Mouse (Mus musculus): ENCODE measurements around the gene Gle1. TPM values are rescaled to one million over a fixed set of nuclear protein-coding genes. Genes with fewer than 3 reads are reported as not detected.
"Not testable (repeated sequence)": the region's sequence is repeated elsewhere in the genome, so short reads cannot be mapped to it uniquely, and the experiment has no call there.

Gle1 gene
- polyA plus RNA-seq (2014; fragmentation: Nextera tagmentation; extraction: Ambion mirVana) = 53.5 and 53.7 TPM in 2 replicates

DNA sequence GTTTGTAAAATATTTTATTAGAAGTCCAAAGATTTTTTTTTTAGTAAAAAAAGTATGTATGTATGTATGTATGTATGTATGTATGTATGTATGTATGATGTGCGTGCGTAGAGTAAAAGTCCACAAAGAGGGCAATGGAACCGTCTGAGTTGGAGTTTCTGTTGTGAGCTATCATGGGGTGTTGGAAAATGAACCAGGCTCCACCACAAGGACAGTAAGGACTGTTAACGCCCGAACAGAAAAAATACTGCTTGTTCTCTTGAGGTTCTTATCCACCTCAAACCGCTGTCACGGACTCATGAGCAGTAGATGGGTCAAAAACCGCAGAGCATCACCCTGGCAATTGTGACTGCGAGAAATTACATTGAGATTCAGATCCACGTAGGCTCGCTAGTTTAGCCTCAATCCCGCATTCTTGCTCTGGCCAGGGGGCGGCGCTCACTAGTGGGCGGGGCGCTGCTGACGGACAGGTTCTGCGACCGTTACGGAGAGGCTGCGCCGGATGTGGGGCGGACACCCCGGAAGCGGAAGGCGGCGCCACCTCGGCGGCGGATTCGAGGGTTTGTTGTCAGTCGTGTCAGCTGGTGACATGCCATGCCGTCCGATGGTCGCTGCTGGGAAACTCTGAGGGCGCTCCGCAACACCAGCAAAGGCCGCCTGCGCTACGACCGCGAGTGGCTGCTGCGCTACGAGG lies at the start of gene Gle1:
TSS of gene Gle1 (plus strand) at position 521 of the 694 bp plus-strand sequence.
- 3% methylated on average over 44 of the region's 44 CpGs for WGBS
- H3K4me3 ChIP-seq (replicated peaks; ENCODE audit: low read length) = peak within 1 kb of the TSS; percentile 93

DNA sequence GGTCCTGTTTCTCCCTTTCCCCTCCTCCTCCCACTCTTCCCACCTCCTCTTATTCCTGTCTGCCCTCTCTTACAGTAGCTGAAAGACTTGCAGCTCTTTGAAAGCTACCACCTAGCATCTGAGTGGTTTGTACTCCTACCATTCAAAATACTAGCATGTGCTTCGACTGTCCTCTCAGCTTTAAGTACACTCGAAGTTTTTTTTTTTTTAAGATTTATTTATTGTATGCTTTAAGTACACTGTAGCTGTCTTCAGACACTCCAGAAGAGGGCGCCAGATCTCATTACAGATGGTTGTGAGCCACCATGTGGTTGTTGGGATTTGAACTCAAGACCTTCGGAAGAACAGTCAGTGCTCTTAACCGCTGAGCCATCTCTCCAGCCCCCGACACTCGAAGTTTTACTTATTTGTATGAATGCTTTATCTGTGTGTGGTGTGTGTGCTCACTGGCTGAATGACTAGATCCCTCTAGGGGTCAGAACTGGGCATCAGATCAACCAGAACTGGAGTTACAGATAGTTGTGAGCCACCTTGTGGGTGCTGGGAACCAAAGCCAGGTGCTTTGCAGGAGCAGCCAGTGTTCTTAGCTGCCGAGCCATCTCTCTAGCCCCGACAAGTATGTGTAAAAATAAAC lies 48.5 kb upstream of the Gle1 start:
- H3K4me1 ChIP-seq (replicated peaks; ENCODE audit: control insufficient read depth, insufficient read depth, low read length) = peaks cover 12% of the 10 kb centered on the region
- not testable (repeated sequence) for H3K4me2 ChIP-seq (replicated peaks); H3K9ac ChIP-seq; ATAC-seq (ENCODE audit: low FRiP score); H3K36me3 ChIP-seq (replicated peaks; ENCODE audit: control insufficient read depth, insufficient read depth); H3K9me3 ChIP-seq (ENCODE audit: control insufficient read depth, low read length); H3K27me3 ChIP-seq (ENCODE audit: control insufficient read depth, insufficient read depth, low read length); H3K4me3 ChIP-seq (replicated peaks; ENCODE audit: low read length); H3K27ac ChIP-seq; DNase-seq (ENCODE audit: low spot score)
- WGBS = 90% methylated on average over 9 of the region's 9 CpGs

More for the DNA sequence above, at the start of gene Gle1:
- H3K9ac ChIP-seq = peak within 1 kb of the TSS; percentile 72
- H3K27ac ChIP-seq = peak within 1 kb of the TSS; percentile 93
- DNase-seq (ENCODE audit: low spot score) (peak; percentile 98), ATAC-seq (ENCODE audit: low FRiP score) (peak; percentile 97)
- H3K4me1 ChIP-seq (replicated peaks; ENCODE audit: control insufficient read depth, insufficient read depth, low read length) = peaks cover 7% of the 10 kb centered on the region
- no peaks in the 10 kb centered on the region for H3K27me3 ChIP-seq (ENCODE audit: control insufficient read depth, insufficient read depth, low read length)
- H3K36me3 ChIP-seq (replicated peaks; ENCODE audit: control insufficient read depth, insufficient read depth) = peaks cover 53% of the 10 kb centered on the region
- H3K9me3 ChIP-seq (ENCODE audit: control insufficient read depth, low read length) = no peaks in the 10 kb centered on the region
- H3K4me2 ChIP-seq (replicated peaks) = peak within 1 kb of the TSS; percentile 80

- no peaks in the 10 kb centered on the region for H3K9me3 ChIP-seq (ENCODE audit: control insufficient read depth, low read length)
- WGBS = 1% methylated on average over 68 of the region's 70 CpGs
- ATAC-seq (ENCODE audit: low FRiP score) (peak; percentile 94), DNase-seq (ENCODE audit: low spot score) (peak; percentile 100)
- no peaks in the 10 kb centered on the region for H3K27me3 ChIP-seq (ENCODE audit: control insufficient read depth, insufficient read depth, low read length)
- peak within 1 kb of the TSS; percentile 89 for H3K9ac ChIP-seq
- peak within 1 kb of the TSS; percentile 95 for H3K4me3 ChIP-seq (replicated peaks; ENCODE audit: low read length)
- H3K36me3 ChIP-seq (replicated peaks; ENCODE audit: control insufficient read depth, insufficient read depth) = peaks cover 28% of the 10 kb centered on the region
- H3K4me1 ChIP-seq (replicated peaks; ENCODE audit: control insufficient read depth, insufficient read depth, low read length) = peaks cover 12% of the 10 kb centered on the region
- H3K27ac ChIP-seq = peak within 1 kb of the TSS; percentile 88
- peak within 1 kb of the TSS; percentile 95 for H3K4me2 ChIP-seq (replicated peaks)
Measured at GRCm38 (mm10) chr2:29889066-29889944, 45.9 kb upstream of the Gle1 start, which contains the start of gene Odf2. Gene Odf2 (plus strand): TSS chr2:29889221.

GRCm38 (mm10) chr2:29889991-29890833 lies 45.0 kb upstream of the Gle1 start:
- under 1% methylated on average over 32 of the region's 61 CpGs for WGBS
- Histone ChIP-seq H3K4me3 (replicated peaks; ENCODE audit: low read length) (peak overlapping the region; percentile 95), H3K9ac (peak overlapping the region; percentile 89), H3K4me2 (replicated peaks) (peak overlapping the region; percentile 95), H3K27ac (peak overlapping the region; percentile 88), H3K36me3 (replicated peaks; ENCODE audit: control insufficient read depth, insufficient read depth) (peaks cover 37% of the 10 kb centered on the region), H3K9me3 (ENCODE audit: control insufficient read depth, low read length) (no peaks in the 10 kb centered on the region), H3K27me3 (ENCODE audit: control insufficient read depth, insufficient read depth, low read length) (no peaks in the 10 kb centered on the region), H3K4me1 (replicated peaks; ENCODE audit: control insufficient read depth, insufficient read depth, low read length) (peaks cover 12% of the 10 kb centered on the region)
- DNase-seq (ENCODE audit: low spot score) (peak; percentile 70), ATAC-seq (ENCODE audit: low FRiP score) (peak; percentile 89)

DNA sequence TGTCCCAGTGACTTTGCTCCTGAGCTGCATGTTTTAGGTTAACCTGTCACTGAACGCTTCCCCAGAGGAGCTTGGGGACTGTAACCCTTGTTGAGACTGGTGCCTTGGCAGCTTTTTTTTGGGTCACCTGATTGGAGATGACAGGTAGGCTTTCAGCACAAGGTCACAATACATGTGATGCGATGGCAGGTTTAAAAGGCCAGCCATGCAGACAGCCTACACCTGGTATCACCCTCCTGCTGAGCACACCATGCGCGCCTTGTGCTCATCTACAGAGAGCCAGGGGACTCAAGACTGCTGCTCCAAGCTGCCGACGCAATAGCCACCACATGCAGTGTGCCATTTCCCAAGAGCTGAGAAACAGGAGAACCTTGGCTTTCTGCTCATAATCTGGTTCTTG lies 43.5 kb upstream of the Gle1 start:
- Histone ChIP-seq H3K27ac (no peak overlapping the region), H3K9me3 (ENCODE audit: control insufficient read depth, low read length) (no peaks in the 10 kb centered on the region), H3K9ac (no peak overlapping the region), H3K4me2 (replicated peaks) (no peak overlapping the region), H3K4me1 (replicated peaks; ENCODE audit: control insufficient read depth, insufficient read depth, low read length) (peaks cover 12% of the 10 kb centered on the region), H3K36me3 (replicated peaks; ENCODE audit: control insufficient read depth, insufficient read depth) (peaks cover 50% of the 10 kb centered on the region), H3K27me3 (ENCODE audit: control insufficient read depth, insufficient read depth, low read length) (no peaks in the 10 kb centered on the region), H3K4me3 (replicated peaks; ENCODE audit: low read length) (no peak overlapping the region)
- no peak for DNase-seq (ENCODE audit: low spot score)
- 94% methylated on average over 6 of the region's 6 CpGs for WGBS
- ATAC-seq (ENCODE audit: low FRiP score) = no peak

DNA sequence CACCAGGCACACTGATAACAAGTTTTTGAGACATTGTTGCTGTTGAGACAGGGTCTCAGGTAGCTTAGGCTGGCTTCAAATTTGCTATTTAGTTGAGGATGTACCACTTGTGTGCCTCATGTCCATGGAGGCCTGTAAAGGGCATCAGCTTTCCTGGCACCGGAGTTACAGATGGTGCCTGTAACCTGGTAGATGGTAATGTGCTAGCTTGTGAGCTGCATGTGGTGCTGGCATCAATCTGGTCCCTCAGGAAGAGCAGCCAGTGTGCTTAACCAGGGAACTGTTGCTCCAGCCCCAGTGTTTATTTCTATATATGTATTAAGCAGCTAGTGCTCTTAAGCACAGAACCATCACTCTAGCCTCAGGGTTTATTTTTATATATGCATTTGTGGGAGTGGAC lies 39.2 kb upstream of the Gle1 start:
- H3K4me2 ChIP-seq (replicated peaks) = no peak overlapping the region
- H3K4me1 ChIP-seq (replicated peaks; ENCODE audit: control insufficient read depth, insufficient read depth, low read length) = peaks cover 4% of the 10 kb centered on the region
- H3K4me3 ChIP-seq (replicated peaks; ENCODE audit: low read length) = no peak overlapping the region
- peaks cover 91% of the 10 kb centered on the region for H3K36me3 ChIP-seq (replicated peaks; ENCODE audit: control insufficient read depth, insufficient read depth)
- no peak overlapping the region for H3K27ac ChIP-seq
- no peaks in the 10 kb centered on the region for H3K9me3 ChIP-seq (ENCODE audit: control insufficient read depth, low read length)
- no peaks in the 10 kb centered on the region for H3K27me3 ChIP-seq (ENCODE audit: control insufficient read depth, insufficient read depth, low read length)
- DNase-seq (ENCODE audit: low spot score) (no peak), ATAC-seq (ENCODE audit: low FRiP score) (no peak)
- no peak overlapping the region for H3K9ac ChIP-seq
- WGBS = 87% methylated on average over 1 of the region's 1 CpGs

GRCm38 (mm10) chr2:29897366-29897765 lies 37.9 kb upstream of the Gle1 start:
- Histone ChIP-seq H3K4me1 (replicated peaks; ENCODE audit: control insufficient read depth, insufficient read depth, low read length) (no peaks in the 10 kb centered on the region), H3K27ac (no peak overlapping the region), H3K9me3 (ENCODE audit: control insufficient read depth, low read length) (no peaks in the 10 kb centered on the region), H3K27me3 (ENCODE audit: control insufficient read depth, insufficient read depth, low read length) (no peaks in the 10 kb centered on the region), H3K9ac (no peak overlapping the region), H3K36me3 (replicated peaks; ENCODE audit: control insufficient read depth, insufficient read depth) (peaks cover 96% of the 10 kb centered on the region), H3K4me3 (replicated peaks; ENCODE audit: low read length) (no peak overlapping the region), H3K4me2 (replicated peaks) (no peak overlapping the region)
- no peak for ATAC-seq (ENCODE audit: low FRiP score)
- DNase-seq (ENCODE audit: low spot score) = no peak
- 89% methylated on average over 2 of the region's 2 CpGs for WGBS

DNA sequence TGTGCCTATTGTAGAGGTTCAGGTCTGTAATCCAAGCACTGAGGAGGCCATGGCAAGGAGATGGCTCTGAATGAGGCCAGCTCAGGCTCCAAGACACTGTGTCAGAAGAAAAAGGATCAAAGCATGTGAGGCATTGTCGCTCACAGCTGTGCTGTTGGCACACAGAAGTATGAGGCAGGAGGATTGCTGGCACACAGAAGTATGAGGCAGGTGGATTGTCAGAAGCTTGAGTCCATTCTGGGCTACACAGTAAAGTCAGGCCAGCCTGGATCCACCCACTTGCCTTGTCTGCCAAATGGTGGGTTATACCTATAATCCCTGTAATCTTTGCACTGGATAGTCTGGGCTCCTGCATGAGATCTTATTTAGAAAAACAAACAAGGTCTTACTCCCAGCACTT lies 37.1 kb upstream of the Gle1 start:
- Histone ChIP-seq H3K4me1 (replicated peaks; ENCODE audit: control insufficient read depth, insufficient read depth, low read length) (no peaks in the 10 kb centered on the region), H3K36me3 (replicated peaks; ENCODE audit: control insufficient read depth, insufficient read depth) (peaks cover 96% of the 10 kb centered on the region), H3K9me3 (ENCODE audit: control insufficient read depth, low read length) (no peaks in the 10 kb centered on the region), H3K4me2 (replicated peaks) (no peak overlapping the region), H3K27me3 (ENCODE audit: control insufficient read depth, insufficient read depth, low read length) (no peaks in the 10 kb centered on the region), H3K4me3 (replicated peaks; ENCODE audit: low read length) (no peak overlapping the region), H3K27ac (no peak overlapping the region), H3K9ac (no peak overlapping the region)
- 100% methylated on average over 1 of the region's 1 CpGs for WGBS
- DNase-seq (ENCODE audit: low spot score) (no peak), ATAC-seq (ENCODE audit: low FRiP score) (no peak)

Measured in hindbrain, embryonic 14.5 days (tissue).